Mouse (Mus musculus): Measurements from ENCODE around the gene Ddx39b. TPM values are rescaled to one million over a fixed set of nuclear protein-coding genes. Genes with fewer than 3 reads are reported as not detected.
A peak's percentile ranks its signal among the peaks of the same experiment; 100 is the strongest.
"Not testable (repeated sequence)": the region's sequence is repeated elsewhere in the genome, so short reads cannot be mapped to it uniquely, and the experiment has no call there.

Gene Ddx39b
- polyA plus RNA-seq, 1 experiment from 2014 or later, result 432 TPM

DNA sequence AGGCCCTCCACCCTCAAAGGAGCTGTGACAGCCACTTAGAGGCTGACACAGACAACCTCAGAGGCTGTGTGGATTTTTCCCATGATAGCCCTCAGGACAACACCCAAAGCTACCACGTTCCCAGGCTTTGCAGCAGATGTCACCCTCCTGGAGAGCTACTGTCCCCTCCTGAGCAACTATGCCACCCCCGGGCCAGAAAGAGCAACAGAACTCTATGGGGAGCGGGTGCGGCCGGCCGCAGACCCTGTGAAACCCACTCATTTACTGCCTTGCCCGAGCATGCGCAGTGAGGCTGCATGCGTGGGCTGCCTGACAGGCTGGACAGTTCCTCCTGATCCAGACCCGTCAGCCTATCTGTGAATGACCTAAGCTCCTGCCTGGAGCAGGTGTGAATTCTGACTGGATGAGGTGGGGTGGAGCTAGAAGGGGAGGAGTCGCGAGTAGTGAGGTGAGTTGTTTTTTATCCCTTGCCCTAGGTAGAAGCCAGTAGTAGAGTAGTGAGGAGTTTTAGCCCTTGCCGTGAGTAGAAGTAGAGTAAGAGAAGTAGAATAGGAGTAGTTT is 34.8 kb downstream of the Ddx39b start:
- ATAC-seq (replicated peaks; ENCODE audit: low FRiP score), result no peak
- no peak overlapping the region for H3K9ac ChIP-seq (ENCODE audit: low read depth, low read length)
- peaks cover 18% of the 10 kb centered on the region for H3K27me3 ChIP-seq (replicated peaks; ENCODE audit: control insufficient read depth, insufficient read depth, low read length)
- no peaks in the 10 kb centered on the region for H3K36me3 ChIP-seq (ENCODE audit: control insufficient read depth, insufficient read depth, low read length)
- no peak overlapping the region for H3K4me3 ChIP-seq (ENCODE audit: low read depth, low read length)
- WGBS, result 20% methylated on average over 13 of the region's 13 CpGs
- no peak overlapping the region for H3K27ac ChIP-seq (ENCODE audit: low read depth, low read length)
- DNase-seq (ENCODE audit: low spot score), result no peak
- H3K4me2 ChIP-seq, result no peak overlapping the region
- no peaks in the 10 kb centered on the region for H3K4me1 ChIP-seq (replicated peaks; ENCODE audit: control insufficient read depth, insufficient read depth, low read length)
- no peaks in the 10 kb centered on the region for H3K9me3 ChIP-seq (ENCODE audit: control insufficient read depth, low read length)

DNA sequence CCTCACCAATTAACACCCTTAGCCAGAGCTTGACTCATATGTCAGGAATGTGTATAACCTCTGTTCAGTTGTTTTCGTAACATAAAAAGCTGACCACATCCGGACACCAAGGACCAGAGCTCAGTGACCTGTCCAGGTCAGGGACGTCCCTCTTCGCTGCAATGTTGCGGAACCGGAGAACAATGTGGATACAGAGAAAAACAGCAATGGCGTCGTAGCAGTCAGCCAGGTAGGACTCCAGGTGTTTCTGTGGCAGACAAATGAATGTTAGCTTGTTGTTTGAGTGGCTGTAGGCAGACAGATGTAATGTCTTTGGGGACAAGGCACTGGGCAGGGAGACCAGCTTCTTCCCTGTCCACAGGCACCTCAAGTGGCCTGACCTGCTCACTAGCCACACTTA is 36.5 kb downstream of the Ddx39b start:
- Histone ChIP-seq H3K9ac (ENCODE audit: low read depth, low read length) (no peak overlapping the region), H3K36me3 (ENCODE audit: control insufficient read depth, insufficient read depth, low read length) (no peaks in the 10 kb centered on the region), H3K4me2 (no peak overlapping the region), H3K4me1 (replicated peaks; ENCODE audit: control insufficient read depth, insufficient read depth, low read length) (no peaks in the 10 kb centered on the region), H3K4me3 (ENCODE audit: low read depth, low read length) (no peak overlapping the region), H3K27ac (ENCODE audit: low read depth, low read length) (no peak overlapping the region), H3K27me3 (replicated peaks; ENCODE audit: control insufficient read depth, insufficient read depth, low read length) (peaks cover 18% of the 10 kb centered on the region), H3K9me3 (ENCODE audit: control insufficient read depth, low read length) (no peaks in the 10 kb centered on the region)
- 86% methylated on average over 8 of the region's 8 CpGs for WGBS
- DNase-seq (ENCODE audit: low spot score) (no peak), ATAC-seq (replicated peaks; ENCODE audit: low FRiP score) (no peak)

DNA sequence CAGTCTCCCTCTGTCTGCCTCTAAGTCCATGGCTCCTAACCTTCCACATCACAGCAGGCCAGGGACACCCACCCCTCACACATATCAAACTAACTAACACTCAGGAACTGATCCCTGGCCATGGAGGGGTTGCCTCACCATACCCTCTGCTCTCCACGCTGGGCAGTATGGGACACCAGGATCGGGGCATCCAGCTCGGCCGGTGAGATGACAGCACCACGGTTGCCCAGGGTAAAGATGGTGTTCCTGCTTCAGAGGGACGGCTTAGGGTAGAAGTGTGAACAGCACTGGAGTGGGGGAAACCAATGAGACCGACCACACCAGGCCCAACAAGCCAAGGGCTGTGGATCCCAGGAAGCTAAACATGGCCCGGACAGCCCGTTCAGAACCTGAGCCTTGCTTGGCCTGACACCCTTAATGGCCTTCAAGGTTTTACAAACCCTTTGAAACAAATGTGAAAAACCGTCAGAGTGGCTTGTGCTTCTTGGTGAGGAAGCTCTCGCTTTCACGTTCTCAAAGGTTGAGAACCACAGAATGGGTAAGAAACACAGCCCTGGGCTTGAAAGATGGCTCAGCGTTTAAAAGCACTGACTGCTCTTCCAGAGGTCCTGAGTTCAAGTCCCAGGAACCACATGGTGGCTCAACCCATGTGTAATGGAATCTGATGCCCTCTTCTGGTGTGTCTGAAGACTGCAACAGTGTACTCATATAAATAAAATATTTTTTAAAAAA is 37.6 kb downstream of the Ddx39b start:
- 78% methylated on average over 13 of the region's 13 CpGs for WGBS
- no peak for DNase-seq (ENCODE audit: low spot score)
- H3K27ac ChIP-seq (ENCODE audit: low read depth, low read length), result no peak overlapping the region
- no peaks in the 10 kb centered on the region for H3K4me1 ChIP-seq (replicated peaks; ENCODE audit: control insufficient read depth, insufficient read depth, low read length)
- no peak for ATAC-seq (replicated peaks; ENCODE audit: low FRiP score)
- H3K9me3 ChIP-seq (ENCODE audit: control insufficient read depth, low read length), result no peaks in the 10 kb centered on the region
- H3K27me3 ChIP-seq (replicated peaks; ENCODE audit: control insufficient read depth, insufficient read depth, low read length), result peaks cover 18% of the 10 kb centered on the region
- H3K4me3 ChIP-seq (ENCODE audit: low read depth, low read length), result no peak overlapping the region
- H3K4me2 ChIP-seq, result no peak overlapping the region
- H3K36me3 ChIP-seq (ENCODE audit: control insufficient read depth, insufficient read depth, low read length), result no peaks in the 10 kb centered on the region
- no peak overlapping the region for H3K9ac ChIP-seq (ENCODE audit: low read depth, low read length)

DNA sequence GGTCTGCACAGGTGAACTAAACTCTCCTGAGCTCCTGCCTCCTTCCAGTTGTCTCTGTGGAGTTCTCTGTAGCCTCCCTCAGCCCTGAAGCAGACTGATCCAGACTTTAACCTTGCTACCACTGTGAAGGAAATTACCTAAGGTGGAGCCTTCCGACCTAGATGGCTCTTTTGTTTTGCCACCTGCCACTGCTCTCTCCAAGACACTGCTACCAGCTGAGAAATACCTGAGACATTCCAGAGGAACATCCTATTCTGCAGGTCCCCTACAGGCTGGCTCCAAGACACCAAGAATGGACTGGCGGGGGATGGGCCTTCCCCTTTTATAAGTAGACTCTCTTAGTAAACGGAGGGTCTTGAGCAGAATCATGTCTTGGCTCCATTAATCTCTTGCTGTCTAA is 38.7 kb downstream of the Ddx39b start:
- H3K36me3 ChIP-seq (ENCODE audit: control insufficient read depth, insufficient read depth, low read length), result no peaks in the 10 kb centered on the region
- no peak overlapping the region for H3K4me3 ChIP-seq (ENCODE audit: low read depth, low read length)
- H3K27ac ChIP-seq (ENCODE audit: low read depth, low read length), result no peak overlapping the region
- DNase-seq (ENCODE audit: low spot score) (no peak), ATAC-seq (replicated peaks; ENCODE audit: low FRiP score) (no peak)
- no peak overlapping the region for H3K9ac ChIP-seq (ENCODE audit: low read depth, low read length)
- WGBS, result 72% methylated on average over 3 of the region's 3 CpGs
- peaks cover 18% of the 10 kb centered on the region for H3K27me3 ChIP-seq (replicated peaks; ENCODE audit: control insufficient read depth, insufficient read depth, low read length)
- no peaks in the 10 kb centered on the region for H3K9me3 ChIP-seq (ENCODE audit: control insufficient read depth, low read length)
- H3K4me1 ChIP-seq (replicated peaks; ENCODE audit: control insufficient read depth, insufficient read depth, low read length), result no peaks in the 10 kb centered on the region
- H3K4me2 ChIP-seq, result no peak overlapping the region

DNA sequence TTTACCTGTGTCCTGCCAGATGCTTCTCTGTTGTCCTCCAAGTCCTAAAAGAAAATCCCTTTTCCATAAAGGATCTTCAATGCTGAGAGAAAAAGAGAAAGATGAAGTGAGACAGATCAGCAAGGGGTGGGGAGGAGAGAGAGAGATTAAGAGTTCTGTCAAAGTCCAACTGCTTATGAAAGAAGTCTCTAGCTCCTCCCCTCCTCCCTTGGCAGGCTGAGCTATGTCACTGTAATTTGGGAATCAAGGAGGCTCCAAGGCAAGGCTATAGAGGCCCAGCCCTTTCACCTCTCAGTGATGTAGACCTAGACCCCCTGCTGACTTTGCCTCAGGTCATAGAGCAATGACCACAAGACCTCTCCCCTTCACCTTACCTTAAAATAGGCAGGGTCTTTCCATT is 43.9 kb downstream of the Ddx39b start:
- Histone ChIP-seq H3K36me3 (ENCODE audit: control insufficient read depth, insufficient read depth, low read length) (no peaks in the 10 kb centered on the region), H3K4me1 (replicated peaks; ENCODE audit: control insufficient read depth, insufficient read depth, low read length) (no peaks in the 10 kb centered on the region), H3K4me3 (ENCODE audit: low read depth, low read length) (no peak overlapping the region), H3K4me2 (no peak overlapping the region), H3K27me3 (replicated peaks; ENCODE audit: control insufficient read depth, insufficient read depth, low read length) (peaks cover 3% of the 10 kb centered on the region; the same call in 1 of the 2 replicates), H3K9ac (ENCODE audit: low read depth, low read length) (no peak overlapping the region), H3K9me3 (ENCODE audit: control insufficient read depth, low read length) (no peaks in the 10 kb centered on the region), H3K27ac (ENCODE audit: low read depth, low read length) (no peak overlapping the region)
- ATAC-seq (replicated peaks; ENCODE audit: low FRiP score) (no peak), DNase-seq (ENCODE audit: low spot score) (no peak)

DNA sequence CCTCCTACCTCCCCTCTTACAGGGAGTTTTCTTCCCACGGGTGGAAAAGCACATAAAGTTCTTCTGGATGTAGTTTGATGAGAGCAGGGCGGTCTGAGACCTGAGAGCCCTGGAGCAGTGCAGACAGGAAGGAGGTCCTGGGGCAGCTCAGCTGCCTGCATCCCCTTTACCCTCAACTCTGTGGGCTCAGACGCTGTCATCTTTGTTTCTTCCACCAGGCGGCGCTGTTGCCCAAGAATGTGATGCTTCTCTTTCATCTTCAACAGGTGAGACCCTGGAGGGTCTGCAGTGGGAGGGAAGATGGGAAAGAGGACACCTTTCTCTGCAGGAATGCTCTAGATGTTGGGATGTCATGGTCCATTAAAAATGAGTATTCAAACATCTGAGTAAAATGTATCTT is 54.2 kb downstream of the Ddx39b start:
- WGBS, result 2% methylated on average over 5 of the region's 5 CpGs
- H3K36me3 ChIP-seq (ENCODE audit: control insufficient read depth, insufficient read depth, low read length); H3K4me1 ChIP-seq (replicated peaks; ENCODE audit: control insufficient read depth, insufficient read depth, low read length); DNase-seq (ENCODE audit: low spot score); H3K9me3 ChIP-seq (ENCODE audit: control insufficient read depth, low read length); ATAC-seq (replicated peaks; ENCODE audit: low FRiP score); H3K9ac ChIP-seq (ENCODE audit: low read depth, low read length); H3K4me2 ChIP-seq; H3K4me3 ChIP-seq (ENCODE audit: low read depth, low read length); H3K27me3 ChIP-seq (replicated peaks; ENCODE audit: control insufficient read depth, insufficient read depth, low read length); H3K27ac ChIP-seq (ENCODE audit: low read depth, low read length): not testable (repeated sequence)

GRCm38 (mm10) chr17:35300261-35300945 is 58.9 kb downstream of the Ddx39b start:
- H3K27me3 ChIP-seq (replicated peaks; ENCODE audit: control insufficient read depth, insufficient read depth, low read length); H3K27ac ChIP-seq (ENCODE audit: low read depth, low read length); H3K4me2 ChIP-seq; ATAC-seq (replicated peaks; ENCODE audit: low FRiP score); DNase-seq (ENCODE audit: low spot score); H3K4me3 ChIP-seq (ENCODE audit: low read depth, low read length); H3K4me1 ChIP-seq (replicated peaks; ENCODE audit: control insufficient read depth, insufficient read depth, low read length); H3K9me3 ChIP-seq (ENCODE audit: control insufficient read depth, low read length); H3K36me3 ChIP-seq (ENCODE audit: control insufficient read depth, insufficient read depth, low read length); H3K9ac ChIP-seq (ENCODE audit: low read depth, low read length): not testable (repeated sequence)
- WGBS, result 84% methylated on average over 7 of the region's 7 CpGs

- no peak; the same call in 1 of the 2 replicates for ATAC-seq (replicated peaks; ENCODE audit: low FRiP score)
- no peak overlapping the region for H3K9ac ChIP-seq (ENCODE audit: low read depth, low read length)
- H3K36me3 ChIP-seq (ENCODE audit: control insufficient read depth, insufficient read depth, low read length), result no peaks in the 10 kb centered on the region
- H3K4me1 ChIP-seq (replicated peaks; ENCODE audit: control insufficient read depth, insufficient read depth, low read length), result no peaks in the 10 kb centered on the region
- H3K4me3 ChIP-seq (ENCODE audit: low read depth, low read length), result no peak overlapping the region
- peak overlapping the region; percentile 27 for H3K4me2 ChIP-seq
- peak; percentile 75 for DNase-seq (ENCODE audit: low spot score)
- H3K9me3 ChIP-seq (ENCODE audit: control insufficient read depth, low read length), result no peaks in the 10 kb centered on the region
- H3K27me3 ChIP-seq (replicated peaks; ENCODE audit: control insufficient read depth, insufficient read depth, low read length), result 0 out of 2 replicates have a peak, but pooled peaks cover 2% of the 10 kb centered on the region
- no peak overlapping the region for H3K27ac ChIP-seq (ENCODE audit: low read depth, low read length)
- WGBS, result 24% methylated on average over 13 of the region's 13 CpGs
Measured at GRCm38 (mm10) chr17:35301645-35302258, 60.2 kb downstream of the Ddx39b start.
